Mouse (Mus musculus) heart, postnatal 36 days (tissue): Measurements from ENCODE around the gene Gm20388. TPM values are rescaled to one million over a fixed set of nuclear protein-coding genes. Genes with fewer than 3 reads are reported as not detected.
A peak's percentile ranks its signal among the peaks of the same experiment; 100 is the strongest.

Experiments
- DNase-seq, 2 experiments: peaks; one replicate each; pipeline ENCODE4 v3.0.0; 2021 to 2022
- intact Hi-C: fragments of 180-260 bp; cut with DNase I; formaldehyde crosslinking; loops from one replicate; pipeline ENCODE4 v1.15.1; 2025
- total RNA-seq, 2 experiments: library from RNA; stranded (reverse); gene quantifications; 2 replicates each; pipeline ENCODE4 v1.2.3; 2021

Gm20388 gene
- total RNA-seq, 2 experiments from 2014 or later = 3.5 to 4.9 TPM

DNA sequence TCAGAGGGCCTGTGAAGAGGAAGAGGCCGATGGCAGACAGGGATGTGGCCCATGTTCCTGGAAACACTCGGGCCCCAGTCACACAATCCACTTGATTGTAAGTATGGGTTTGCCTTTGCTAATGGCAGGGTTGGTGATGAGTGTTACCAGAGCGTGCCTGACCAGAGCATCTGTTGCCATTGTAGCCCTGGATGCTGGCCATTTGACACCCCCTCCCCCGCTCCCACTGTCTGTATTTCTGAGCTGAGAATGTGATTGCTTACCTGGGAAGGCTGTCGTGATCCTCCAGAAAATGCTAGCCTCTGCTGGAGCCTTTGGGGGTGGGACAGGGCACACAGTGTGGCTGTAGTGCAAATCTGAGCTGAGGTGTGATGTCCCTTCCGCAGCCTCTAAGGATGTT, 962.0 kb downstream of the Gm20388 start:
- no peak for DNase-seq
- intact Hi-C loops = no loop called here

GRCm38 (mm10) chr8:120876010-120876918, 965.6 kb downstream of the Gm20388 start:
- no peak for DNase-seq
- intact Hi-C loops = no loop called here

GRCm38 (mm10) chr8:120877005-120877404, 966.4 kb downstream of the Gm20388 start:
- no peak for DNase-seq

DNA sequence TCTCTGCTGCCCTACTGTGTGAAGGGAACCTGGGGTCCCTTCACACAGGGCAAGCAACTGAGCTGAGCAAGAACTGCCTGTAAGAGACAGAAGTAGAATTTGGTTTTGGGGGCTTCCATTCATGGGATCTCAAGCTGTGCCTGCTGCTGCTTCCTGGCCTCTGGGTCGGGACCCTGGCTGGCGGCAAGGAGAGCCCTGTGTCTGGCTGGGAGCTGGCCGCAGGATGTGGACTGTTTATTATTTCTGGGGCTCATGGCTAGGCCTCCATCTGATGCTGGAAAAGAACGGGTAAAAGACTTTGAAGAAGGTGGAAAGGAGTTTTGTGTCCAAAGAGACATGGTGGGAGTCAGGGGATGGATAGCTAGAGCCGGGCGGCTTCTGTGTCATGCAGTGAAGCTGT, 969.3 kb downstream of the Gm20388 start:
- intact Hi-C loops = no loop called here

More at GRCm38 (mm10) chr8:120877005-120877404, 966.4 kb downstream of the Gm20388 start:
- intact Hi-C loops = no loop called here

DNA sequence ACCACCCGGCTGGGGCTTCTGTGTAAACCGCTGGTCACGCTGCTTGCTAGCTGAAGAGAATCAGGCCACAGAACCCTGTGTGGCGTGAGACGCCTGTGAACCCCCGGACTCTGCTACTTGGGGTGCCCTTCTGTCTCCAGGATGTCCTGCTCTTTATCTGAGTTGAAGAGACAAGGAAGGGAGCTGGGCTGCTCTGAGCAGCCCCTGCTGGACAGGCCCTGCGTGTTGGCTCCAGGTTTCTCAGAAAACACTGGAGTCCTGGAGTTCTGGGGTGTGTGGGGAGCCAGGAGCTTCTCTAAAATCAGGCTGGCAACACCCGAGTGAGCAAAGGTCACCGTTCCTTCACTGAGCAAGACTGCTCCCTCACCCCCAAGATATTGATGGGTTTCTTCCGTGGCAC, 971.0 kb downstream of the Gm20388 start:
- no peak for DNase-seq
- intact Hi-C loops = no loop called here

More for the DNA sequence above, 969.3 kb downstream of the Gm20388 start:
- no peak for DNase-seq

DNA sequence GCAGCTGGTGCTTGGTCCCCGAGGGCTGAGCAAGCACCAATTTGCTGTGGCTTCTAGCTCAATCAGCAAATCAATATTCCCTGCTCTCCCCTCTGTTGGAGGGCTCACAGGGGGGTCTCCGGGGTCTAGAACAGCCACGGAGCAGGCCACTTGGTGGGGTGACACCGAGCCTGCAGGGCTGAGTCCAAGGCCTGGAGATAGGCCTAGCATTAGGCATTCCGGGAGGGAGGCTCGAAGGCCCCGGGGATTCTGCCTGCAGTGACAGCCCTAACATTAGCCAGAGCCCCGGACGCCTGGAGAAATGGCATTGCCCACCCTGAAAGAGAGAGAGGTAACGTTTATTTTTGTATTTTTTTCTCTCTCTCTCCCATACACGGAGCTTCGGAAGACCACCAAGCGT, 972.0 kb downstream of the Gm20388 start:
- intact Hi-C loops = no loop called here
- no peak for DNase-seq

- intact Hi-C loops = no loop called here
- no peak for DNase-seq
Observed at GRCm38 (mm10) chr8:120883369-120883768, 972.7 kb downstream of the Gm20388 start.

GRCm38 (mm10) chr8:120883853-120884252, 973.2 kb downstream of the Gm20388 start:
- DNase-seq = no peak
- intact Hi-C loops = no loop called here

- no peak for DNase-seq
- intact Hi-C loops = no loop called here
Observed at GRCm38 (mm10) chr8:120884881-120885280, 974.2 kb downstream of the Gm20388 start.

GRCm38 (mm10) chr8:120887254-120887653, 976.6 kb downstream of the Gm20388 start:
- DNase-seq = peak in 1 of 2 experiments; percentile 6
- intact Hi-C loops = no loop called here

- no peak for DNase-seq
- intact Hi-C loops = no loop called here
Observed at GRCm38 (mm10) chr8:120888005-120888404, 977.4 kb downstream of the Gm20388 start.

DNA sequence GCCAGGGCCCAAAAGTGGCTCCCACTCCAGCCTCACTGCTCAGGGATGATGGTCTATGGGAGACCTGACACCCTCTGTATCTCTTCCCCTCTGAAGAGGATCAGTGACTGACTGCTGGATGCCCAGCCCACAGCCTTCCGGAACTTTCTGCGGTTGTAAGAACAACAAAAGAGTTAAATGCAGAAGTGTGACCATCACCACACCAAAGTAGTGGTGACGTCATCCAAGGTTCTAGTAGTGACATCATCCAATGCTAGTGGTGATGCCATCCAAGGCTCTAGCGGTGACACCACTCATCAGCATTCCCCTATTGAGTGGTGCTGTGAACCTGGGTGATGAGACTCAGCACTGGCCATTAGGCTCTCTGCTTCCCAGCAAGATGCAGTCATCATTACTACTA, 978.5 kb downstream of the Gm20388 start:
- intact Hi-C loops = no loop called here
- no peak for DNase-seq

DNA sequence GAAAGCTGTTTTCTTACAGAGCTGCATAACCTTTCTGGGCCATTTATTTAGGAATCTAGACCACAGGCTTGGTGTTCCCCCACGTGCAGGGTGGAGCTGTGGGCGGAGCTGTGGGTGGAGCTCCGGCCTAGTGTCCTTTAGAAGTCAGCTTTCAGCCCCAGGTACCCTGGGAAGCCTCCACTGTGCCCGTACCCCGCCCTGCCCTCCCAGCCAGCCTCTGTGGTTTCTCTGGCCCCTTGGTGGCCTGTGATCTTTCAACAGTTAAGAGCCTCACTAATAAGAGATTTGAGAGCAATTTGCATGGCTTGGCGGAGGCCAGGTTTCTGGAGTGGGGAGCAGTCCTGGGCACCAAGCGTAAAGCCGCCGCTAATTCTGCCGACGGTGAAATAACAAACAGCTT, 979.4 kb downstream of the Gm20388 start:
- intact Hi-C loops = no loop called here
- DNase-seq = no peak

- intact Hi-C loops = no loop called here
Observed at GRCm38 (mm10) chr8:120895009-120895408, 984.4 kb downstream of the Gm20388 start.

DNA sequence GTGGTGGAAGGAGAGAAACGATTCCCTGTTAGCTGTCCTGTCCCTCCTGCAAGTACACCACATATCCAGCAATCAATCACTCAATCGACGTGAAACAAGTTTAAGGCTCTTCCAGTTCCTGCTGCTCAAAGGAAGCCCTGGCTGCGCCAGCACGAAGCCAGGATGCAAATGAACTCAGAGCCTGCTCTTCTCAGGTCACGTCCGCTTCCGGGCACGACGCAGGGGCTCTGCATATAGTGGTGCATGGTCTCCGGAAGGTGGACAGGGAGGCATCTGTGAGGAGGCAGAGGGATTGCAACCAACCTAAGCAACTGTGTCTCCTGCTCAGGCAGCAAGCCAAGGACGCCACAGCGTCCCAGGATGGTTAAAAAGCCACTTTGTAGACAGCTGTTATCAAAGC, 985.0 kb downstream of the Gm20388 start:
- no peak for DNase-seq
- intact Hi-C loops = no loop called here

More at GRCm38 (mm10) chr8:120895009-120895408, 984.4 kb downstream of the Gm20388 start:
- DNase-seq = no peak

DNA sequence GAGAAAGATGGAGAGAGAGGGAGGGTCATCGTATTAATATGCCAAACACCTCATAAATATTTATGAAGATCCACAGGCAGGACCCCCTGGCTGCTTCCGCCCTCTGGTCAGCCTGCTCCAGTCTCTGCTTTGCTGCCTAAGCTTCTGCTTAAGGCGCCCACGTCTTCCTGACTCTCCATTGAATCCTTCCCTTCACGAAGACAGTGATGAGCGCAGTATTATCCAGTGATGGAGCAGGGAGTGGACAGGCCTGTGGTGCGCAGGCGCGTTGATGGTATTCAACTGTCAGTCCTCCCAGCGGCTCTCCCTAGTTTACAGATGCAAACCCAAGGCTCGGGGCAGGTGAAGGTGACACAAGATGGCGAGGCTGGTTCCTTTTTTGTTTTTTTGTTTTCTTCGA, 985.6 kb downstream of the Gm20388 start:
- DNase-seq = no peak
- intact Hi-C loops = no loop called here

- intact Hi-C loops = loop anchor here (1.0 kb wide), 1 partner anchor 194 kb away; no protein-coding TSS in a partner anchor
- DNase-seq = peak; percentile 46 to 64
Observed at GRCm38 (mm10) chr8:120898008-120898407, 987.4 kb downstream of the Gm20388 start.

GRCm38 (mm10) chr8:120898828-120899407, 988.3 kb downstream of the Gm20388 start:
- DNase-seq = no peak

DNA sequence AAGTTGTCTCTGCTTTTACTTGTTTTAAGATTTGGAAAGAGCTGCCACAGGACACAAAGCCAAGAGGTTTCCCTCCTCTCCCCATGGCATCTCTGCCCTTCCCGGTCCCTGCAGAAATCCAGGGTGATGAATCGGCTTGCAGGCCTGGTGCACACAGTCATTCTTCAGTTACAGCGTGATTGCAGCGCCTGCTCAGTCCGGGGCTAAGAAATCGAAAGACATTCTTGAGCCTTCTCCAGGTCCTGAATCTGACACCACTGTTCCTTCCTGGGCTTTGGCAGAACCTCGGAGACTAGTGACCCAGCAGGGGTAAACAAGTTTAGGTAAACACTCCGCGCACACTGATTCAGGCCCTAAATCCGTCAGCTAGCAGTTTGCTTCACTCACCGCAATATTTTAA, 991.7 kb downstream of the Gm20388 start:
- intact Hi-C loops = no loop called here
- no peak for DNase-seq

More at GRCm38 (mm10) chr8:120898828-120899407, 988.3 kb downstream of the Gm20388 start:
- intact Hi-C loops = loop anchor here (1.0 kb wide), 1 partner anchor 193 kb away; no protein-coding TSS in a partner anchor

GRCm38 (mm10) chr8:120907671-120908070, 997.0 kb downstream of the Gm20388 start:
- intact Hi-C loops = no loop called here
- DNase-seq = no peak

DNA sequence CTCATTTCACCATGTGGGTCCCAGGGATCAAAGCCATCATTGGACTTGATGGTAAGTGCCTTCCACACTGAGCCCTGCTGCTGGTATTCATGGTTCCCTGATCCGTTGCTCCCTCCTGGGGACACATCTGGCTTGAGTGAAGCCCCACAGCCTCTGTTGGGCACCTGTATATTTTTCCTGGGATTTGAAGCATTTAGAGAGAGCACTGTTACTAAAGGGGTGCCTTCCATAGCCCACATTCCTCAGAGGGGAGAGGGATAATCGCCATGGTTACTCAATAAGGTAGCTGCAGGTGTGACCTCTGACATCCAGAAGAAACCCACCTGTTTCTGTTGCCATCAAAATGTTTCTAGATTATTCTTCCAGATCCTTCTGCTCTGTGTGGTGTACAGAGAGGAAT, 1000.3 kb downstream of the Gm20388 start:
- DNase-seq = no peak
- intact Hi-C loops = no loop called here

DNA sequence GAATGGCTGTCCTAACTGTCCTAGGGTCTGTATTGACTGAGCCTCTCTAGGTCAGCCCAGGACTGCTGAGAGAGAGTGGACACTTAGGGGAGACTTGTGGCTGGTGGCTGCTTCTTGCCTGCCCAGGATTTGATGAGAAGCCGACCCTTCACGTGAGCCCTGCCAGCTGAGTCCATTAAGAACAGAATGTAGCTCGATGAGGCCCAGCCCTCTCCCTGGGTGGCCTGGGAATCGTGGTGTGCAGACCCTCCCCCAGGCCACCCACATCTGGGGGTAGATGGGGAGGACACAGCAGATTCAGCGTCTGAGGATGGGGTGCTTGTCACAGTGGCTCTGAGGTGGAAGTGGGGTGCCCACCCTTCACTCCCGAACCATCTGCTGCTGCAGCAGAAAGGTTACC, 1001.8 kb downstream of the Gm20388 start:
- intact Hi-C loops = no loop called here
- DNase-seq = no peak
